Mouse (Mus musculus) spleen, postnatal 14 days (tissue): Measurements from ENCODE around the gene Ttyh3.
A peak's percentile ranks its signal among the peaks of the same experiment; 100 is the strongest.
"Not testable (repeated sequence)": the region's sequence is repeated elsewhere in the genome, so short reads cannot be mapped to it uniquely, and the experiment has no call there.

Experiments
- DNase-seq, 2 experiments: peaks; one replicate each; pipeline ENCODE4 v3.0.0; 2021 to 2022; ENCODE audit warnings: low spot score in 2 of 2

The Ttyh3 gene

DNA sequence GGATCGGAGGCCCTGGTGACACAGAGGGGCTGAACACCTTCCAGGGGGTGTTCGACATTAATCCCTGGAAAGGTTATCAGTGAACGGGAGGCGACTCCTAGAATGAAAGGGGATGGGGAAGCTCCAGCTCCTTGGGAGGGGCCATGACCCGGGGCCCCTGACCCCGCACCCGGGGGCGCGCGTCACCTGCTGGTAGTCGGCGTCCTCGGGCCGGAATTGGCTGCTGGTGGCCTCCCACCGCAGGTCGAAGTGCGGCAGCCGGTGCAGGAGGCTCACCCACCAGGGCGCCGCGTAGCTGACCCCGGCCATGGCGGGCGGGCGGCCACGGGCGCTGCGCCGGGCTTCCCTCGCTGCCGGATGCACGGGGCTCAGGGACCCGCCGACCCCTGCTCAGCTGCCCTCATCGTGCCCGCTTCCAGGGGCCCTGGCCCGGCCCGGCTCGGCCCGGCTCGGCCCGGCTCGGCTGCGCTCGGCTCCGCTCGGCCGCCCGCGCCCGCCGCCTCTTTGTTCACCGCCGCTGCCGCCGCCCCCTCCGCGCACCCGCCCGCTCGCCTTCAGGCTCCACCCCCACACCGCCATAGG lies at the start of gene Ttyh3:
Ttyh3 (minus strand) TSS at position 513 of the 582 bp plus-strand sequence.
- DNase-seq: peak; percentile 32 to 47

GRCm38 (mm10) chr5:140695987-140696386 lies 47.2 kb upstream of the Ttyh3 start:
- no peak for DNase-seq

DNA sequence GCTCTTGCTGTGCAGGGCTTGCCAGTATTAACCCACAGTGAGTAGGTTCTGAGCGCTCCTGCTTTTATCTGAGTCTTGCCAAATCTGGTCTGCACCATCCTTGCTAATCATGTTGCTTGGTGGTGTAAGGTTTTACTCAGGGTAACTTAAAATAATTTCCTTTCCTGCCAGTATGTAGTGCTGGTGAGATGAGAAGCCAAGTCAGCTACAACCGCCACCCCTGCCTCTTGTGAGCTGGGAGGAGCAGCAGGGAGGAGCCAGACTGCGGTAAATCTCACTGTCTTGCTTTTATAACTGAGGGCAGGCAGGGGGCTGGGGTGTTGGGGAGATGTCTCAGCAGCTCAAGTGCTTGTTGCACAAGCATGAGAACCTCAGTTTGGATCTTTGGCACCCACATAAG lies 39.6 kb upstream of the Ttyh3 start:
- no peak for DNase-seq

- DNase-seq: peak in 1 of 2 experiments; percentile 38
Observed at GRCm38 (mm10) chr5:140684343-140685148, 35.7 kb upstream of the Ttyh3 start.

GRCm38 (mm10) chr5:140682113-140682512 lies 33.3 kb upstream of the Ttyh3 start:
- DNase-seq: no peak

GRCm38 (mm10) chr5:140680950-140681349 lies 32.1 kb upstream of the Ttyh3 start:
- no peak for DNase-seq

- no peak for DNase-seq
Observed at GRCm38 (mm10) chr5:140680051-140680450, 31.2 kb upstream of the Ttyh3 start.

- DNase-seq: no peak
Observed at GRCm38 (mm10) chr5:140677137-140677536, 28.3 kb upstream of the Ttyh3 start.

- DNase-seq: no peak
Observed at GRCm38 (mm10) chr5:140675640-140676039, 26.8 kb upstream of the Ttyh3 start.

DNA sequence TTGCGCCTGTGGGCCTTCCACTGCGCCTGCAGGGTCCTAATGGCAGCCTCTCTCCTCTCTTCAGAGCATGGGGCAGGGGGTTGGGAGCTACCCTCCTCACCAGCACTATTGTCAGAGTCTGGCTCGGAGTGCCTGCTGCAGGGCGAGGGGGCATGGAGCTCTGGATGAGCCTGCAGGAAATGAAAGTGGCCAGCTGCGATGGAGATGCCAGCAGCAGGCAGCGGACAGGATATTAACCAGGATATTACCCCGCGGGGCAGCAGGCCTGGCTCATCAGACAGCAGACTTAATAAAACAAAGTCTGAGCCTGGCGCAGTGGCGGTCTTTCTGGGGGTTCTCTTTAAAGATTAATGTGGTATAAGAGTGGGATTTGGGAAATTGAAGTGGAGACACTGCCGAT lies 26.2 kb upstream of the Ttyh3 start:
- no peak for DNase-seq

DNA sequence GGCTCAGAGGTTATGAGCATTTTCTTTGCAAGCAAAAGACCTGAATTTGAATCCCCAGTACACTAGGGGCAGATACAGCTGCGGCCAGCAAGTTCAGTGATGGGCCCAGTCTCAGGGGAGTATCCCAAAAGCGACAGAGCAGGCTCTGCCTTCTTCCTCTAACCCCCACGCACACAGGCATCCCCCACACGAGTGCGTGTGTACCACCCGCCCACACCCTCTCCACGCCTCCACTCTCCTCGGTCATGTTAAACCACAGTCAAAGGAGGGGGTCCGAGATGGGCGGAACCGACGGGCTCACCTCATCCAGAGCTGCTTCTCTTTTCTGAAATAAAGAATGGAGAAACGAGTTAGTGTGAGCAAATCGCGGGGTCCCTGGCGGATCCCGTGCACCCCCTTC lies 25.2 kb upstream of the Ttyh3 start:
- DNase-seq: no peak

GRCm38 (mm10) chr5:140672603-140673002 lies 23.8 kb upstream of the Ttyh3 start:
- DNase-seq: not testable (repeated sequence)

DNA sequence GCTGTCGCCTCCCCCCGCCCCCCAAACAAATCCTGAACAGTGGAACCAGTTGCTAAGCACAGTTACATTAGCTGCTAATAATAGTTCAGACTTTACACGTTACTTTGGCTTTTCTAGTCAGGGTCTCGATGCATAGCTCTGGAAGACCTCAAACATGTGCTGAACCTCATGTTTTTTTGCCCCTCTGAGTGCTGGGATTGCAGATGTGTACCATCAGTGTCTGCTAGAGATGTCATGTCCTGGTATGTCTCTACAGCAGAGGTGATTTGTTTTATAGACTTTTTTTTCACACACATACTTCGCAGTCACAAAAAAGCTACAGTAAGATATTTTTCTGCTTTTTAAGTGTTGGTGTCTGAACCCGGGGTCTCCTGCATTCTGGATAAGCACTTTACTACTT lies 23.3 kb upstream of the Ttyh3 start:
- no peak for DNase-seq

- peak; percentile 41 to 71 for DNase-seq
Observed at GRCm38 (mm10) chr5:140663621-140664180, 14.9 kb upstream of the Ttyh3 start.

- peak in 1 of 2 experiments; percentile 31 for DNase-seq
Observed at GRCm38 (mm10) chr5:140662741-140663592, 14.1 kb upstream of the Ttyh3 start.

GRCm38 (mm10) chr5:140661875-140662643 lies 13.2 kb upstream of the Ttyh3 start:
- DNase-seq: no peak

GRCm38 (mm10) chr5:140661427-140661826 lies 12.6 kb upstream of the Ttyh3 start:
- no peak for DNase-seq

- no peak for DNase-seq
Observed at GRCm38 (mm10) chr5:140660398-140660797, 11.6 kb upstream of the Ttyh3 start.

GRCm38 (mm10) chr5:140659607-140660272 lies 10.9 kb upstream of the Ttyh3 start:
- no peak for DNase-seq

GRCm38 (mm10) chr5:140654096-140654845 lies 5.4 kb upstream of the Ttyh3 start:
- DNase-seq: no peak
